Mouse (Mus musculus): ENCODE data around the gene Wwox.

Wwox gene

DNA sequence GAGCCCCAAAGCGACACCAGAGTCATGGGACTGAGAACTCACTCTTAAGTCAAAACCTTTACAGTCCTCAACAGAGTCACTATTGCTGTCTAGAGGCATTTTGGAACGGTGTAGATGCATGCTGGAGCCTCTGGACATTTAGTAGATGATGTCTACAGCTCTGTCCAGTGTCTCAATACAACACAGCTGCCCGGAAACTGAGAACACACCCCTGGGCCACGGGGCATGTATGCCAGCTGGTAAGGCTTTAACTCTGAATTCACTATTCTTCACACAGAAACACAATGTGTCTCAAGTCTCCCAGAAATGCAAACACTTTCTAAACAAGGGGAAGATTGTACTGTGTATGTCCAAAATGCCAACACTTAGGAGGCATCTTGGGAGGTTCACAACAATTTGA is 584.6 kb downstream of the Wwox start:
- no peak for TF ChIP-seq GATA4 (IDR thresholded peaks at IDR 0.05; ENCODE audit: insufficient replicate concordance, low read length)

DNA sequence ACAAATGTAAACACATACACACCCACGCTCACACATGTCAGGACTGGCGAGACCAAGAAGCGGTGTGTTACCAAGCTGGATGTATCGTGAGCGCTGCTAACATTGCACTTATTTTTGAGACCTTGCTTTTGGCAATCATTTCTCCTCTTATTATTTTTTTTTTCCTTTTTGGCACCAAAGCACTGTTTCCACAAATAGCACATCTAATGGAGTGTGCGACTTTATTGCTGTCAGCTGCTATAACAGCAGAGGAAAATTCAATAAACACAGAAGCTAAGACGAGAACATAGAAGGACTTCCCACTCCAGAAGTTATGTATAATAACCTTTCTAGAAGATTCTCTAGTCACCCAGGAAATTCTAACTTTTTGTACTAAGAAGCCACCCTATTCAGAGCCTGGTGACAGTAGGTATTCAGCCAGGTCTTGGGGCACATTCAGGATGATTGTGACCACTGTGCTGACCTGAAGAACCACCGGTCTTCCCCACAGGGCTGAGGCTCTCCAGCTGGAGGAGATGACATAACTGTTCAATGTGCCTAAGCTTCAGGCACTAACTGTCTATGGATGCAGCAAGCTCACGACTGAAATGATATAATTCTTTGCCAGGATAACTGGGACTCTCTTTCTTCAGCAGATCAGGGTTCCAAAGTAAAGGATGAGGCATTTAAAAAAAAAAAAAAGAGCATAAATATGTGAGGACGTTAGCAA is 586.1 kb downstream of the Wwox start:
- no peak for TF ChIP-seq GATA4 (IDR thresholded peaks at IDR 0.05; ENCODE audit: insufficient replicate concordance, low read length)

DNA sequence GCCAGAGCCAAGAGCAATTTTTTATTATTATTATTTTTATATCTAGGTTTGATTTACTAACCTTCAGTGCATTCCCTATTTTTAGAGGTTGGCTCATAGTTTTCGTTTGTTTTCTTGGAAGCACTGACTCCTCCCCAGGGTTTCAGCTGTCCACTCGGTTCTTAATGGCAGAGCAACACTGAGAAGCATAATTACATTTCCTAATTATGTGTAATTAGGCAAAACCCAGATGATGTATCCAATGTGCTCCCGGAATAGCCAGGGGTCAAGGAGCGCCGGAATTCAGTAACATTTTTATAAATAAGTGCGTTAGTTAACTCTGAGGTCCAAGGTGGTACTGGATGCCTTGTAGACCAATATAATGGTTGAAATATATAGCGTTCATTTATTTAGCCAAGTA is 586.7 kb downstream of the Wwox start:
- no peak for TF ChIP-seq GATA4 (IDR thresholded peaks at IDR 0.05; ENCODE audit: insufficient replicate concordance, low read length)

DNA sequence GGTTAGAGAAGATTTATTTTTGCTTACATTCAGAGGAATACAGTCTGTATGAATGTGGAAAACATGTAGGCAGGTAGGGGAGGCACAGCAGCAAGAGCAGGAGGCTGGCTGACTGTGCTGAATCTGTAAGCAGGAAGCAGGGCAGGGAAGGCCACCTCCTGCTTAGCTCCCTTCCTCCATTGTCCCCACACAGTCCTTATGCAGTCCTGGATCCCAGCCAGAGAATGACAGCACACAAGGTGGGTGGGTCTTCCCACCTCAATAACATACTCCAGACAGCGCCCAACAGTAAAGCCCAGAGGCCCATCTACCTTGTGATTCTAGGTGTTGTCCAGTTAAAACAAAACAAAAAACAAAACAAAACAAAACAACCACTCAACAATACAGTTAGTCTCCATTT is 593.7 kb downstream of the Wwox start:
- no peak for TF ChIP-seq GATA4 (IDR thresholded peaks at IDR 0.05; ENCODE audit: insufficient replicate concordance, low read length)

DNA sequence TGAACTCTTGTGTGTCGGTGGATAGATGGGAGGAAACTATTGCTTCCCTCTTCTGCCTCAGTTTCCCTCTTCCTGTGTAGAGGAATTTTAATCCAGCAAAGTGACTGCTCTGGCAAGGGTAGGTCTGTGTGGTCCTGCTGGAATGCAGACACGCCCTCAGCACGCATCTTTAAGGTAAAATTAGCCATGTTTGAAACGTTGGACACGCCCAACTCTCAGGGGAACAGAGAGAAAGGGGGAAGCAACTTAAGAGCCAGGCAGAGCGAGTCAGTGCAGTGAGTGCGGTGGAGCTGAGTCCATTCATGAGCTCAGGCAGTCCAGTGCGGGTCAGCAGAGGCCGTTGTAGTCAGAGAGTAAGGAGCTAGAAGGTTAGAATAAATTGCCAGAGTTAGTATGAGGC is 596.6 kb downstream of the Wwox start:
- no peak for TF ChIP-seq GATA4 (IDR thresholded peaks at IDR 0.05; ENCODE audit: insufficient replicate concordance, low read length)

DNA sequence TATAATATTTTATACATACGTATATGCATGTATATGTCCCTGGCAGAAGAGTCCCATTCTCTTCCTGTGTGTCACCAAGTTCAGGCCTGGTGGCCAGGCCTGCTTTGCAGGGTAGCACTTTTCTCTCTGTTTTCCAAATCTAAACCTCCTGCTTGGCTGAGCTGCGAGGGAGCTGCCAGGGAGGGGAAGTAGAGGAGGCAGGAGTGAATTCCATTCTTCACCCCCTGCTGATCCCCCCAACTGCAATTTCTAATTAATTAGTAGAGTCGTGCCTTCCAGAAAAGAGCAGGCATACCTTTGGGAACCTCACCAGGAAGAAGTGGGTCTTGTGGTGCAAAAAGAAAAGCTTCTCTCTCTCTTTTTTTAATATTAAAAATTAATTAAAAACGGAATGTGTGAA is 599.0 kb downstream of the Wwox start:
- TF ChIP-seq GATA4 (IDR thresholded peaks at IDR 0.05; ENCODE audit: insufficient replicate concordance, low read length): no peak

DNA sequence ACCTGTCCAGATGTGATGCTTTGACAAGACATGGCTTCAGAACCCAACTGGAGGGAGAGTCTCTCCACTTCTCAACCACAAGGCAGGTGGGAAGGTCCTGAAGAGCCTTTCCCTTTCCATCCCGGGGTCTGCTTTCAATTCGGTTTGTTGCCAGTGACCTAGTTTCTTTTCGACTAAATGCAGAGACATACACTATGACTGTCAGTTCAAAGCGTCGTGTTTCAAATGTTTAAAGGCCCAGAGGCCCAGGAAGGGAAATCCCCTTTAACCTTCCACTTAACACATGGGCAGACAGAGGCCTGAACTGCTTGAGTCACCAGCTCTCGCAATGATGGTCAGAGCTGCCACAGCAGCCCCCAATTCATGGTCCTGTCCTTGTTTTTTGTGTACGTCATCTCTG is 606.3 kb downstream of the Wwox start:
- TF ChIP-seq GATA4 (IDR thresholded peaks at IDR 0.05; ENCODE audit: insufficient replicate concordance, low read length): no peak

DNA sequence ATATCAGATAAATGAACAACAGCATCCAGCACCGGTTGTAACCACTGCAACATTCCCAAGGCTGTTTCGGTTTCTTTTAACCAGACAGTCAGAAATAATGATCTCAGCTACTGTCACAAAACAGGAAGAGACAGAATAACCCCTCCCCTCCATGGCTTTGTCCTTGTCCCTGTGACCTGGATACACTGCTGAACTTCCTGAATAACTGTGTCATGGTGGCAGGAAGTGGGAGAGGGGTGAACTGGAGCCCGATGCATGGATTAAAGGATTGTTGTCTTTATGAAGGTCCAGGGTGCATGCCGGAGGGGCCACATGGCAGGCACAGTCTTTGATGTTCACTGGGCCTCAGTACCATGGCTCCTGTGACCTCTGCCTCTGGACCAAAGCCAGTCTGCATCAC is 607.0 kb downstream of the Wwox start:
- TF ChIP-seq GATA4 (IDR thresholded peaks at IDR 0.05; ENCODE audit: insufficient replicate concordance, low read length): peak; percentile 58; the same call in 1 of the 2 replicates

DNA sequence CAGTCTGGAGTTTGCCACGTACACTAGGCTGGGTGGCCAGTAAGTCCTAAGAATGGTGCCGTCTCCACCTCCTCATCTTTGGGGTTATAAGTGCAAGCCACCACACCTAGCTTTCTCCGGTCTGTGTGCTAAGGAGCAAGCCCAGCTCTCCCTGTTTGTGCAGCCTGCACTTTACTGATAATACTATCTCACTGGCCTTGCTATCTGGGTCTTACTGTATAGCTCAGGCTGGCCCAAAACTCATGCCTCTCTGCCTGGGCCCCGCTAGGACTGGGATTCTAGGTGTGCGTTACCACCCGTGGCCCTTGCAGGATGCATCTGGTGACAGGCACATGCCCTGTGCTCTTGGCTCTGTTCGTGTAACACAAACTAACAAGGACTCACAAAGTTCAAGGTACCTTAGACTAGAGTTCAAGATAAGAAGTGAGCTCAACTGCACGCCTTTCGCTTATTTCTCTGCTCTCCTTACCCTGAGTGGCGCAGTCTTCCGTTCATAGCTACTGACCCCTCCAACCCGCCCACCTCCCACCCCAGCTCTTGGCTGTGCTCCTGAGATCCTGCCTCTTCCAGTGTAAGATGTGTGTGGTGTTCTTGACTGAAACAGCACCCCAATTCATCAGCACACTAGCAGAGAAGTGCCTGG is 618.9 kb downstream of the Wwox start:
- no peak for TF ChIP-seq GATA4 (IDR thresholded peaks at IDR 0.05; ENCODE audit: insufficient replicate concordance, low read length)

DNA sequence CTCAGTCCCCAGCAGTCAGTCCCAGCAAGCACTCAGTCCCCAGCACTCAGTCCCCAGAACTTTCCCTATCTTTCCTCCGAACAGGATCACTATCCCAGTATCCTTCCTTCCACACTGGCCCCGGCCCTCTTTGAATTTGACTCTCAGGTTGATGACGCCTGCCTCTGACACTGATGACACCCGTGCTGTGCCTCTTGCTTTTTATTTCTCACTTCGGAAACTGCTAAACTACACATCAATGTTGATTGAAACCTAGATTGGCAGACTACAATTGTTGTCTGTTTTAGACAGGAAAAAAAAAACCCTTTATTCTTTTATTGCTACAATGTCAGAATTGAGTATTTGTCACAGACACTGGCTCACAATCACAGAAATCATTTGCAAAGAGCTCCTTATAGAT is 624.2 kb downstream of the Wwox start:
- TF ChIP-seq GATA4 (IDR thresholded peaks at IDR 0.05; ENCODE audit: insufficient replicate concordance, low read length): no peak

DNA sequence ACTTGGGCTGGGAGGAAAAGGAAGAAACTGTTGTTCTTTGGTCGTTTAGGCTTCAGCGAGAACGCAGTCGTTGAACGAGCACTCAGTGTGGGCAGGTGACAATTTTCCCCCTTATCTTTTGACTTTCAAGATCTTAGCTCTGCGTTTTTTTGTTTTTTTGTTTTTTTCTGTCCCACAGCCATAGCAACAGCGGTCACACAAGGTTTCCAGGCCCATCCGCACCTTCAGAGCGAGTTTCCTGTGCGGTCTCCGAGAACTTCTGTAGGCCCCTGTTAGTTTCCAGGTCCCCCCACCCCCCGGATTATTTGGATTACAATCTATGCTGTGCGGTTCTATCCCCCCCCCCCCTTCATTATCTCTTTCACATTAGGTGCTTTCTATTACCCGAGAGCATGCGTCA is 625.2 kb downstream of the Wwox start:
- TF ChIP-seq GATA4 (IDR thresholded peaks at IDR 0.05; ENCODE audit: insufficient replicate concordance, low read length): no peak

DNA sequence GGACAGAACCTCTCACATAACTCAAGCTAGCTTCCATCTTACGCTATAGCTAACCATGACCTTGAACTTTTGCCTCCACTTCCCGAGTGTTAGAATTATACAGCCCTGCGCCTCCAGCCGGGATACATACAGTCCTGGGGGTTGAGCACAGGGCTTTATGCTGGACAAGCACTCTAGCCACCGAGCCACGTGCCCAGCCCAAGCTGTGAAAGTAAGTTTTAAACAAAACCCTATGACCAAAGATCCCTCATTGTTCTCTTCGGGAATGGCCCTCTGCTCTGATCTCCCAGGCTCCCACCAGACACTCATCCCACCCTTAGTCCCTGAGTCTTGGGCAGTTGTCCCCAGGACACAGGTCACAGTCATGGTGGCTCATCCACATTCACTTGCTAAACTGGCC is 625.9 kb downstream of the Wwox start:
- no peak for TF ChIP-seq GATA4 (IDR thresholded peaks at IDR 0.05; ENCODE audit: insufficient replicate concordance, low read length)

DNA sequence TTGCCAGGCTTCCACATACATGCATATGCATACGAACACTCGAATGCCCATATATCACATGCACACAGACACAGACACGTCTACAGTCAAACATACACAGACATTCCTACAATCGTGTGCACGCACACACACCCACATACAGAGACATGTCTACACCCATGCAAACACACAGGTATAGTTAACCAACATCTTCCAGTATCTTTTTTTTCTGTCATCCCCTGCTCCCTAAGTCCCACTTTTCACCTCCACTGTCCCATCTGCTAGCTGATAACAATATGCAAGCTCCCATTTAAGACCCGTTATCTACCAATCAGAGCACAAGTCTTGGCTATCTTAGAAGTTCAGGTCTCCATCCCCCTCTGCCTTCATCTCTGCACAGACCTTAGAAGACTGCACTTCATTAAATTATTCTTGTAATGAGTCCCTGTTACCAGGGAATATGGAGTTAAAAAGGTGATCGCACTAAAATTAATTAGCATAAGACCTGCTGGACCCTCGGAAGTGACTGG is 627.1 kb downstream of the Wwox start:
- TF ChIP-seq GATA4 (IDR thresholded peaks at IDR 0.05; ENCODE audit: insufficient replicate concordance, low read length): no peak

DNA sequence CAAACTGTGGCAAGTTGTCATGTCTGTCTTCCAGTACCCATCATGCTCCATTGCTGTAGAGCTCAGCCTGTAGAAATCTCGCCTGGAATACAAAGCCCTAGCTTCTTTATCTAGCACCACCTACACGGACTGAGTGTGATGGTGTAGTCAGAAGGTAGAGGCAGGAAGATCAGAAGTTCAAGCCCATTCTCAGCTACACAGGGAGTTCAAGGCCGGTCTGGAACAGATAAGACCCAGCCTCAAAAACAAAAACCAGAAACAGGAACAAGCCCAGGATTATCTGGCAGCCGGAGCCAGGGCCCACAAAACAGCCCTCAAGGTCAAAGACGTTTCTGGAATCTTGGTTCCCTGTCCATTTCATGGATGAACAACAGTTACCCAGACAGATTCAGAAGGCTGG is 629.3 kb downstream of the Wwox start:
- peak; percentile 81 for TF ChIP-seq GATA4 (IDR thresholded peaks at IDR 0.05; ENCODE audit: insufficient replicate concordance, low read length)

DNA sequence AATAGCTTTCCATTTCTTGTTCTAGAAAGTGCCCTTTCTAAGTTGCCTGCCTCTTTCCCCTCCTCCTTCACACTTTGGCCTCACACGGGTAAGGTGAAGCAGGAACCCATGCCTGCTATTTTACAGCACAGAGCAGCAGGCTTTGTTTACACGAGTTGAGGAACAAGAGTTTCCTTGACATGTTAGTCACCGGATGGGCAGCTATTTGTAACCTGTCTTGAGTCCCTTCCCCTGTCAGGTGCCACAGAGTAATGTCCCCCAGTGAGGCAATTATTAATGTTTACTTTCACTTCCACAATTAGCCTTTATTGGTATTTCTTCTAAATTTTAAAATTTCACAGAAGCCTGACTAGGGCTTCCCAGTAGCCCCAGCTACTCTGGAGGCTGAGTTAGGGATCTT is 630.8 kb downstream of the Wwox start:
- TF ChIP-seq GATA4 (IDR thresholded peaks at IDR 0.05; ENCODE audit: insufficient replicate concordance, low read length): no peak

DNA sequence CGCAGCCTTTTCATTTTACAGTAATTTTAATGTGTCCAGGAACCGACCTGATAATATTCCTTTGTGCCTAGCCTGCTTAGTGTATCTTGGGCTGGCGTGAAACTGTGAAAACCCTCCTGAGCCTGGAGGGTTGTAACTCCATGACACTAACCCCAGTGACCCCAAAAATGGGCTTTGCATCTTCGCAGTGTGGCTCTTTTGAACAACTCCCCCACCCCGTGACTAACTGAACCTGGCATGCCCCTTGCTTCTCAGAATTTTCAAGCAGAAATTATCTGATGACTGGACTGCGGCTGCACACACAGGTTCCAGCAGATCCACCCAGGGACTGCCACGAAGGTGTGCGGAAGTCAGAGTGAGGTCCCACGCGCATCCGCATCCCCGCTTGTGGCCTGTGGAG is 631.8 kb downstream of the Wwox start:
- no peak for TF ChIP-seq GATA4 (IDR thresholded peaks at IDR 0.05; ENCODE audit: insufficient replicate concordance, low read length)

DNA sequence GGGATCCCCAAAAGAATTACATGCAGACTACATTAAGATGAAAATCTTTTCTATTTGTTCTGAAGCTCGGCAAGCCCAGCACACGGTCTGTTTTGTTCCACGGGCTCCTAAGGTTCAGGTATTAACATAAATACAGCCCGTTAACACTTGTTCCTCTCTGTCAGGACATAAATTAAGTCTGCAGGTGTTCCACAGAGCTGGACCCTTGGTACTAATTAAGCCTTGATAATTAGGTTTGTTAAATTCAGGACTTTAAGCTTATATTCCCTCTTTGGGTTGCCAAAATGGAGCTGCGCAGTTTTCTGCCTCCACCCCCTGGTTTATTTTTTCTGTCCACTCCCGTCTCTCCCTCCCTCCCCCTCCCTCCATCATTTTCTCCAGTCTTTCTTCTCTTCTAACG is 638.8 kb downstream of the Wwox start:
- TF ChIP-seq GATA4 (IDR thresholded peaks at IDR 0.05; ENCODE audit: insufficient replicate concordance, low read length): no peak
